In the genomic region with DNA sequence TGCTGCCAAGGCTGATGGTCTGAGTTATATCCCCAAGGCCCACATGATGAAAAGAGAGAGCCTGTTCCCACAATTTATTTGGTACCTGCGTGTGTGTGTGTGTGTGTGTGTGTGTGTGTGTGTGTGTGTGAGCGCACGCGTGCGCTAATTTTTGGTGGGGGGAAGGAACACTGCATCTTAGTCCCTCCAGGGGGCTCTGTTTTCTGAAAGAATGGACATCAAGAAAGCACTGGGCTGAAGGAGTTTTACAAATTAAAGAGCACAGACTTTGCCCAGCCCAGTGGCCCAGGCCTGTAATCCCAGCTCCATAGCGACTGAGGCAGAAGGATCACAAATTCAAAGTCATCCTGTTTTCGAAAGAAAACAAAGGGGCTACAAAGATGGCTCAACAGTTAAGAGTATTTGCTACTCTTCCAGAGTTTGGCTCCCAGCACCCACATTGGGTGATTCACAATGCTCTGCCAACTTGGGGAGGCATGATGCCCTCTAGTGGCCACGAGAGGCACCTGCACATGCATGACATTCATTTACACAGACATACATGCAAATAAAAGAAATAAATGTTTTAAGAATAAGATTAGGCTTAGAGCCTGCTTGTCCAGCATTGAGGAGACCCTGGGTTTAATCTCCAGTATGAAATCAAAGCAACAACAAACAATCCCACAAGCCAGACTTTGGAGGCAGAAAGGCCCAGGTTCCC, we compare ENCODE assay signal across 9 mouse cellular contexts. TPM values are rescaled to one million over a fixed set of nuclear protein-coding genes. Genes with fewer than 3 reads are reported as not detected.
DNase-seq lines count a peak whose midpoint lies in the region; ATAC-seq and TF ChIP-seq lines count a peak whose summit lies in the region.
"Had no signal": no experiment of that assay in that cellular context is flagged by ENCODE, and none has a peak within 500 bp of the region (broad histone marks: within the 10 kb centered on the region; RNA-seq: fewer than 3 reads in every experiment).

No protein-coding gene starts in this region.

- TF ChIP-seq EP300 in stomach, postnatal 0 days (optimal IDR thresholded peaks at IDR 0.05) = no peak

- no peak for TF ChIP-seq POLR2A in cerebellum, adult 2 months (IDR thresholded peaks at IDR 0.05; ENCODE audit: borderline replicate concordance, insufficient read depth, low read length)
- TF ChIP-seq POLR2A in liver, adult 2 months (IDR thresholded peaks at IDR 0.05; ENCODE audit: extremely low read depth, insufficient read depth, low read length) = no peak
- no peak for TF ChIP-seq POLR2A in embryonic fibroblast, embryonic 13.5 days (IDR thresholded peaks at IDR 0.05; ENCODE audit: low read depth, low read length)

- H3K4me1 ChIP-seq in cerebellum, adult 2 months (ENCODE audit: control insufficient read depth, insufficient read depth, low read length) = no peaks in the 10 kb centered on the region
- no peaks in the 10 kb centered on the region for H3K4me1 ChIP-seq in liver, adult 2 months (ENCODE audit: control insufficient read depth, insufficient read depth, low read length)
- no peaks in the 10 kb centered on the region for H3K4me1 ChIP-seq in liver, embryonic 12.5 days
- no peaks in the 10 kb centered on the region for H3K4me1 ChIP-seq in embryonic fibroblast, embryonic 13.5 days (ENCODE audit: control insufficient read depth, insufficient read depth, low read length)
- no peaks in the 10 kb centered on the region for H3K4me1 ChIP-seq in stomach, postnatal 0 days (replicated peaks; ENCODE audit: control insufficient read depth, insufficient read depth)
- H3K4me1 ChIP-seq: stomach, embryonic 15.5 days had no signal

- 81% methylated on average over 8 of the region's 8 CpGs for WGBS in cerebellum, adult 2 months
- WGBS in liver, adult 2 months = 79% methylated on average over 8 of the region's 8 CpGs
- 66% methylated on average over 8 of the region's 8 CpGs for WGBS in liver, embryonic 12.5 days (ENCODE audit: insufficient replicate concordance)
- 83% methylated on average over 8 of the region's 8 CpGs for WGBS in stomach, postnatal 0 days

- no peaks in the 10 kb centered on the region for H3K79me2 ChIP-seq in liver, adult 2 months (ENCODE audit: control insufficient read depth, insufficient read depth, low read length)

- no peak for ATAC-seq in liver, embryonic 12.5 days
- ATAC-seq in stomach, postnatal 0 days (ENCODE audit: low FRiP score, low TSS enrichment) = no peak

- H3K9ac ChIP-seq in liver, adult 2 months (ENCODE audit: low read depth, low read length) = no peak overlapping the region
- H3K9ac ChIP-seq in liver, embryonic 12.5 days = no peak overlapping the region
- H3K9ac ChIP-seq in stomach, postnatal 0 days (ENCODE audit: low read length) = no peak overlapping the region
- H3K9ac ChIP-seq: stomach, embryonic 15.5 days had no signal

- H3K27me3 ChIP-seq in cerebellum, adult 2 months (ENCODE audit: control insufficient read depth, insufficient read depth, low read length) = no peaks in the 10 kb centered on the region; the same call in 1 of the 2 replicates
- no peaks in the 10 kb centered on the region for H3K27me3 ChIP-seq in liver, adult 2 months (ENCODE audit: control insufficient read depth, insufficient read depth, low read length)
- H3K27me3 ChIP-seq in liver, embryonic 12.5 days (replicated peaks) = peaks cover 40% of the 10 kb centered on the region
- no peaks in the 10 kb centered on the region for H3K27me3 ChIP-seq in stomach, postnatal 0 days (ENCODE audit: control insufficient read depth, insufficient read depth, low read length)
- H3K27me3 ChIP-seq: stomach, embryonic 15.5 days had no signal

- H3K27ac ChIP-seq in cerebellum, adult 2 months (ENCODE audit: insufficient read depth, low read length) = no peak overlapping the region
- H3K27ac ChIP-seq in liver, adult 2 months (replicated peaks; ENCODE audit: insufficient read depth, low read depth, low read length) = no peak overlapping the region
- no peak overlapping the region for H3K27ac ChIP-seq in liver, embryonic 12.5 days
- no peak overlapping the region for H3K27ac ChIP-seq in embryonic fibroblast, embryonic 13.5 days (ENCODE audit: insufficient read depth, low read length)
- no peak overlapping the region for H3K27ac ChIP-seq in stomach, postnatal 0 days (replicated peaks)
- H3K27ac ChIP-seq: stomach, embryonic 15.5 days had no signal

- no peaks in the 10 kb centered on the region for H3K36me3 ChIP-seq in liver, adult 2 months (ENCODE audit: control insufficient read depth, insufficient read depth, low read length)
- H3K36me3 ChIP-seq in liver, embryonic 12.5 days = no peaks in the 10 kb centered on the region
- H3K36me3 ChIP-seq in stomach, postnatal 0 days (ENCODE audit: control insufficient read depth, insufficient read depth, low read length) = no peaks in the 10 kb centered on the region
- H3K36me3 ChIP-seq: stomach, embryonic 15.5 days had no signal

- H3K9me3 ChIP-seq in liver, embryonic 12.5 days (replicated peaks) = no peaks in the 10 kb centered on the region; the same call in 1 of the 2 replicates
- H3K9me3 ChIP-seq in stomach, postnatal 0 days (ENCODE audit: control insufficient read depth, low read length) = no peaks in the 10 kb centered on the region
- H3K9me3 ChIP-seq: stomach, embryonic 15.5 days had no signal

- no peak overlapping the region for H3K4me3 ChIP-seq in cerebellum, adult 2 months (replicated peaks; ENCODE audit: insufficient read depth, low read depth, low read length)
- no peak overlapping the region for H3K4me3 ChIP-seq in liver, adult 2 months (ENCODE audit: insufficient read depth, low read depth, low read length)
- H3K4me3 ChIP-seq in liver, embryonic 12.5 days = no peak overlapping the region
- no peak overlapping the region for H3K4me3 ChIP-seq in embryonic fibroblast, embryonic 13.5 days (ENCODE audit: insufficient read depth, low read length)
- H3K4me3 ChIP-seq in stomach, postnatal 0 days (ENCODE audit: low read depth, low read length) = no peak overlapping the region
- H3K4me3 ChIP-seq: stomach, embryonic 15.5 days had no signal

- TF ChIP-seq CTCF in cerebellum, adult 2 months (IDR thresholded peaks at IDR 0.05; ENCODE audit: borderline replicate concordance, insufficient read depth, low read depth, low read length) = peak; percentile 28; the same call in 1 of the 2 replicates
- peak; percentile 76 for TF ChIP-seq CTCF in liver, adult 2 months (IDR thresholded peaks at IDR 0.05; ENCODE audit: low read depth, low read length)
- TF ChIP-seq CTCF in embryonic fibroblast, embryonic 13.5 days (IDR thresholded peaks at IDR 0.05; ENCODE audit: borderline replicate concordance, insufficient read depth, low read length) = peak; percentile 73; the same call in 1 of the 2 replicates
- peak; percentile 67 for TF ChIP-seq CTCF in stomach, postnatal 0 days (IDR thresholded peaks at IDR 0.05; ENCODE audit: low read depth)

- no peak overlapping the region for H3K4me2 ChIP-seq in liver, embryonic 12.5 days
- no peak overlapping the region for H3K4me2 ChIP-seq in stomach, postnatal 0 days (replicated peaks; ENCODE audit: low read depth)
- H3K4me2 ChIP-seq: stomach, embryonic 15.5 days had no signal

- intact Hi-C loops in left cerebral cortex, postnatal 36 days (cut with DNase I) = no loop called here

- DNase-seq in cerebellum, adult 2 months = no peak
- no peak for DNase-seq in cerebellum, adult 9-11 months
- peak; percentile 9 for DNase-seq in liver, adult 2 months (ENCODE audit: extremely low read depth, low read depth, low spot score)
- no peak for DNase-seq in stomach, postnatal 0 days (ENCODE audit: low spot score)
- no peak for DNase-seq in left cerebral cortex, adult 9 months (ENCODE audit: low spot score in 2 of 2)
- no peak for DNase-seq in left cerebral cortex, postnatal 36 days (ENCODE audit: low spot score in 2 of 2)

RNA-seq across cellular contexts. Expression of gene Mthfd2, which starts 45.3 kb away (rescaled TPM):
- polyA plus RNA-seq in cerebellum, adult 2 months (2012; rRNA removed) = 13.6 and 15.4 TPM in 2 replicates
- 0.83 and 1.6 TPM in 2 replicates for total RNA-seq in liver, adult 2 months (2014; rRNA removed)
- polyA plus RNA-seq in liver, adult 2 months (2012; rRNA removed) = 0.98 and 1.1 TPM in 2 replicates
- 112 and 114 TPM in 2 replicates for polyA plus RNA-seq in liver, embryonic 12.5 days (2016; fragmentation: Nextera tagmentation; extraction: Ambion mirVana)
- 123 and 138 TPM in 2 replicates for polyA plus RNA-seq in embryonic fibroblast, embryonic 13.5 days (2011; ENCODE audit: insufficient read length, low read depth, missing spikeins)
- 21.1 and 23.0 TPM in 2 replicates for polyA plus RNA-seq in stomach, postnatal 0 days (2015; fragmentation: Nextera tagmentation; extraction: Ambion mirVana)
- 1 to 10 TPM; 4.6 to 6.2 TPM for total RNA-seq in left cerebral cortex, postnatal 36 days (2021)

RNA-seq across cellular contexts. Expression of gene Mob1a, which starts 45.4 kb away (rescaled TPM):
- polyA plus RNA-seq in cerebellum, adult 2 months (2012; rRNA removed) = 16.0 and 16.3 TPM in 2 replicates
- total RNA-seq in liver, adult 2 months (2014; rRNA removed) = 35.2 and 40.4 TPM in 2 replicates
- 11.6 and 11.9 TPM in 2 replicates for polyA plus RNA-seq in liver, adult 2 months (2012; rRNA removed)
- polyA plus RNA-seq in liver, embryonic 12.5 days (2016; fragmentation: Nextera tagmentation; extraction: Ambion mirVana) = 58.6 and 59.9 TPM in 2 replicates
- polyA plus RNA-seq in embryonic fibroblast, embryonic 13.5 days (2011; ENCODE audit: insufficient read length, low read depth, missing spikeins) = 139 and 148 TPM in 2 replicates
- 31.0 and 32.5 TPM in 2 replicates for polyA plus RNA-seq in stomach, postnatal 0 days (2015; fragmentation: Nextera tagmentation; extraction: Ambion mirVana)
- total RNA-seq in left cerebral cortex, postnatal 36 days (2021) = 10 to 100 TPM; 19.0 to 20.8 TPM
